Mouse (Mus musculus) layer of hippocampus, adult 8-10 months (tissue): Measurements from ENCODE around the gene Ago1. TPM values are rescaled to one million over a fixed set of nuclear protein-coding genes. Genes with fewer than 3 reads are reported as not detected.

Experiments used
- DNase-seq, 2 experiments: peaks; one replicate each; pipeline ENCODE4 v3.0.0; 2022; ENCODE audit warnings: low spot score in 2 of 2
- total RNA-seq, 4 experiments: library from RNA; stranded (reverse); gene quantifications; 2 replicates each; pipeline ENCODE4 v1.2.4; 2022

Gene Ago1
- total RNA-seq, result 10 to 100 TPM; 60.7 to 65.7 (median 62.1) TPM

GRCm38 (mm10) chr4:126468285-126468901, at the start of gene Ago1:
Gene Ago1, minus strand, starts transcription at chr4:126468583.
- DNase-seq, result peak; percentile 91 to 95

GRCm38 (mm10) chr4:126512308-126513066, 44.1 kb upstream of the Ago1 start:
- no peak for DNase-seq

GRCm38 (mm10) chr4:126511013-126511412, 42.6 kb upstream of the Ago1 start:
- DNase-seq, result no peak

DNA sequence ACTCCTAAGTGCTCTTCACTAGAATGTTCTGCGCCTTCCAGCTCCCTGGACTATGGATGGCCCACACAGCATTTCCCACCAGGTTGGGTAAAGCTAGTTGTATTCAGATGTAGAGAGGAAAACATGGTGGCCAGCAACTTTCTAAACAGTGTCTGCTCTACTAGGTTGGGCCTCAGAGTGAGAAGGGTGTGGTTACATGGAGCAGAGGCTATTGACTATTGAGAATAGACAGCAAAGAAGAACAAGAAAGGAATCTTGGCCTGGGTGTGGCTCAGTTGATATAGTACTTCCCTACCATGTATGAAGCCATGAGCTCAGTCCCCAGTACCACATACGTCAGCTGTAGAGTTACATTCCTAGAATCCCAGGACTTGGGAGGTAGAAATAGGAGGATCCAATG, 40.7 kb upstream of the Ago1 start:
- no peak for DNase-seq

DNA sequence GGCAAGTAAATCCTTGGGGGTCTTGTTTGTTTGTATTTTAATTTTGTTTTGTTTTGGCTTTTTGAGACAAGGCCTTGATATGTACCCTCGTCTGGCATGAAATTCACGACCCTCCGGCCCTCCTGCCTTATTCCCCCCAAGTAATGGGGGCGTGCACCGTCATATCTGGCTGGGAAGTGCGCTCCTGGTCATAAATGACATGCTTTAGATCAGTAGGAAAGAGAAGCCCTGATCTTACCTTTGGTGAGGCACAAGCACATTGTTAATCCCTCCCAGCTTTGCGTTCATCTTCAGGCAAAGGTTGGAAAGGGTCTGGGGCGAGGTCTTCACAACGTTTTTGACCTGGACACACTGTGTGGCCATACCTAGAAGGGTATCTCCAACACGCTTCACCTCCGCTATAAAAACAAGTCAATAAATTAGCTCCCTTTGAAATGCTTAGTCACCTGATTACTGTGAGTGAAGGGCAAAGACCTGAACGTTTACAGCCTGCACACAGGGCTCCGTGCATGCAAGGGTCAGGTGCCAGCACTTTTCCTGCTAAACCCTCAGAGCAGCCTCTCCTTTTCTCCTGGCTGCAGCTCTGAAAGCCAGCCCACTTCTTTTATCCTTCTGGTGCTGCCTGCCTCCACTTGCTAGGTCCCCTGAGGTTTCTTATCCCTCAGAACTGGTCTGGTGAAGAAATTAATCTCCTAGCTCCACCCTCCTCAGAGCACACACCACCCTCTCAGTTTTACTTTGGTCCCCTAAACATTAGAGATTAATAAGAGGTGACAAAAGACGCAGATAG, 39.9 kb upstream of the Ago1 start:
- no peak for DNase-seq

- DNase-seq, result no peak
Observed at GRCm38 (mm10) chr4:126502977-126503309, 34.6 kb upstream of the Ago1 start.

DNA sequence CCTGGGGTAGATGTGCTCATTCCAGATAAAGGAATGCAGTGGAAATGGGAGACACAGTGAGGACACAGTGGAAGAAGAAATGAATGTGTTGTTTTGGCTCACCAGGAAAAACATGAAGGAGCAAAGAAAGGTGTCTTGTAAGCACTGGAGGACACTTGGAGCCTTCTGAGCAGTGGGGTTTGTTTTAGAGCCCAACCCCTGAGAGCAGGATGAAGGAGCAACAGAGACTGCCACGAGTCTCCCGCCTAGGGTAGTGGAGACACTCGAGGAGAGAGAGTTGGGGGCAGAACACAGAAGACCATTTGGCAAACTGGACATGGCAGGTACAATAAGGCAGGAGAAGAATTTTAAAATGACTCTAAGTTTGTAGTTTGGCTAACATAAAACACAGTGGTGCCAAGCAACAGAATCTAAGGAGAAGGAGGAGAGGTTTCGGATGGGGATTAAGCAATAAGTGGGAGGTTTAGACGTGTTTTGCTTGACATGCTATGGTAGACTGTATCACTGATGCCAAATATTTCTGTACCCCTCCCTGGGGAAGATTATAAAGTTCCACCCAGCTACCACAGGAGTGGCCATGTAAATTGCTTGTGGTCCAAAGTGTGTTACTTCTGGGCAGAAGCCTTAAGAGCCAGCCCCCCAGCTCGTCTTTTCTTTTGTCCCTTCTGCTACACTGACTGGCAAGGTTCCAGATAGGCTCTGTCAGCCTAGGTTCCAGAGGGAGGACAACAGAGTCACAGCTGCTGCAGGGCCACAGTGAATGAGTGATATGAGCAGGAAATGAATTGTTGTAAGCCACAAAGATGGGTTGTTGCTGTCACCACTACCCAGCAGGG, 34.0 kb upstream of the Ago1 start:
- DNase-seq, result no peak

DNA sequence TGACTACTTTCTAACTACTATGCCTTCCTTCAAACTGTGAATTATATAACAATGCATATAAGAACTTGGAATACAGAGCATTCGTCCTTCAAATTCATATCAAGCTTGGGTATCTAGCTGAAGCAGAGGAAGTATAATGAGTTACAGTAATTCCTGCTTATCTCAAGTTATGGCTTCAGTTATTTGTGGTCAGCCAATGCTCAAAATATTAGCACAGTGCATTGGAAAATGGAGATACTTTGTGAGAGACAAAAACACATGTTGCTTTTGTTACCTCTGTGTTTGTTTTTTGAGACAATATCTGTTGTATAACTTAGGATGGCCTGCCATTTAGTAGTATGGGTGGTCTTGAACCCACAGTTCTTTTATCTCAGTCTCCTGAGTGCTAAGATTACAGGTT, 30.2 kb upstream of the Ago1 start:
- no peak for DNase-seq

DNA sequence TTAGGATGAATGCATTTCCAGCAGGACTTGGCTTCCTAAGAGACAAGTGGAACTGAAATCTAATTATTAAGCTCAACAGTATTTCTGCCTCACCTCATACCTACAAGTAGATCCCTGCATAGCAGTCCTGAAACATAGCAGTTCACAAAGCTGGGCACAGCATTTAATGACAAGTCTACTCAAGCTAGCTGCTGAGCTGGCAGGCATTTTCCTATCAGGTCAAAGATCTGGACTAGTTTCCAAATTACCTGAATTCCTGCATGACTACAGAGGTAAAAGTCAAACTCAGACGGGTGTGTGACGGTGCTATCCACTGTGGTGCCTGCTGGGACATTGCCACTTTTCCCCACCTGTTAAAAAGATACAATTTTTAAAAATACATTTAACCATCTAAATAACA, 28.6 kb upstream of the Ago1 start:
- DNase-seq, result no peak

DNA sequence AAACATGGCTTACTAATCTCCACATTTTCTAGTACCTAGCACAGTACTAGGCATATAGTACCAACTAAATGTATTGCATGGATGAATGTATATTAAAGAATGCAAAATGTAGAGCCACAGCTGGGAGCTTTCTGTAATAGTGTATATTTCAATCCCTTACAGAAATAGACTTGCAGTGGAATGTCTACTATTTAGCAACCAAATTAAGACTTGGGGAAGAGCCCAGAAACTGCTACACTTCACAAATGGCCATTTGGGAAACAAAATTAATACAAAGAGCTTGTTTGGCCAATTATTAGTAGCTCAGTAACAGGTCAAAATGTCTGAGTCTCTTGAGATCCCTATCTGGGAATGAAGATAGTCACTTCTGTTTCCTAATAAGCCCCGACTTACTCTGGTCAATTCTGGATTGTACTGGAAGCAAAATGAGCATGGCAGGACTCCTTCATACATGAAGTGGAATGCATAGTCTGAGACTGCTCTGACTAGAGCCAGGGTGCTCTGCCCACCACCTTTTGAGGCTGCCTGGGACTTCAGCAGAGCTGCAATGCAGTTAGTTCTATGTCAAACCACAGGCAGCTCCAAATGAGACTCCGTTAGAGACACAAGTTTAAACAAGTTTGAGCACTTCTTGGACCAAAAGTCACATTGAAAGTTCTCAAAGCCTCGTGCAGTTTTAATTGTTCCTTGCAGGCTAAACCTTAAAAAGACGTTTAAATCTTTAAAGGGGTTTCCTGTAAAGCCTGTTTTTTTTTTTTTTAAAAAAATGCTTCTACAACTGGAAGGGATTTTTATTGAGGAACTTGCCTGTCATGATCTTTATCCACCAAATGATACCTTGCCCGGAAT, 27.8 kb upstream of the Ago1 start:
- no peak for DNase-seq

DNA sequence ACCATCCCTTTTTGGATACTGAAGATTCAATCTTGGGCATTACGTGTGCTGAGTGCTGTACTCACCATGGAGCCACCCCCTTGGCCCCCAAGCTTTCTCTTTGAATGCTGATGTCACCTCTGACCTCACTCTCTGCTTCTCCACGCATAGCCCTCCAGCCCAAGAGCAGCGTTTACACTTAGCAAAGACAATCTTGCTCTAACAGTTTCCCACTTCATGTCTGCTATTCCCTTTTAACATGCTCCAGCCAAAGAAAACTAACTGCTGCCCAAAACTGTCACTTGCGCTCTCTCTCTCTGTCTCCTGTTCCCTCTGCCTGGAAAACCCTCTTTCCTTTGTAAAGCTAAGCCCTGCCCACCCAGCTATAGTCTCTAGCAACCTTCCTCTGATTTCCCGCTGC, 27.1 kb upstream of the Ago1 start:
- DNase-seq, result no peak

DNA sequence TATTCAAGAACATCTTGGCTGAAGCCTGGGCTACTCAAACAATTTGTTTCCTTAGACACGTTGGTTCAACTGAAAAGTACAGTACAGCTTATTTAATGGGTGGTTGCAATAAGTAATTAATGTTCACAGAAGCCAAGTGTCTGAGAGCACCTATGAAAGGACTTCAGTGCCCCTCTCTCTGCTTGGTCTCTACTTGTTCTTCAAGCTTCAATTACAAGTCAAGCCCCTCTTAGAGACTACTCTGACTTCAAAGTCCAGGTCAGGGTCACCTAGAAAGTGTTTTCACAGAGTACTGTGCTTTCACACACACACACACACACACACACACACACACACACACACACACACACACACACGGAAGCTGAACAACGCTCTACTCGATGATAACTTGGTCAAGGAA, 25.0 kb upstream of the Ago1 start:
- DNase-seq, result no peak

- DNase-seq, result no peak
Observed at GRCm38 (mm10) chr4:126491977-126492376, 23.6 kb upstream of the Ago1 start.

- no peak for DNase-seq
Observed at GRCm38 (mm10) chr4:126490726-126491125, 22.3 kb upstream of the Ago1 start.

DNA sequence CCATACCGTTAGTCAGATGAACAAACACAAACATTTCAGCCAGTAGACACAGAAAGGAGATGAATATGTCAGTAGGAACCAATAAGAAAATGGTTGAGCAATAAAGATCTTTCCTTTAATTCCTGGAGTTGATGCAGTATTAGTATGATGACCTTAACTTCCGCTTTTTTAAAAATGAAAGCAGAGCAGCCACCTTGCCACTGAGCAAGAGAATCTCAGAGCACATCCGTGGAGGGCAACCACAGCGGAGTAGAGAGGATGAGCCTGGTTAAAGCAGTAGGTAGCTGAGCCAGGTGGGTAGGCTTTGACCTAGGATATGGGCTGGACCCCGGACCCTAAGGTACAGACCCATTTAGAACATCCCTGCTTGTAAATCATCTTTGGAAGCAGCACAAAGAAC, 21.4 kb upstream of the Ago1 start:
- no peak for DNase-seq

GRCm38 (mm10) chr4:126486217-126486616, 17.8 kb upstream of the Ago1 start:
- DNase-seq, result no peak

DNA sequence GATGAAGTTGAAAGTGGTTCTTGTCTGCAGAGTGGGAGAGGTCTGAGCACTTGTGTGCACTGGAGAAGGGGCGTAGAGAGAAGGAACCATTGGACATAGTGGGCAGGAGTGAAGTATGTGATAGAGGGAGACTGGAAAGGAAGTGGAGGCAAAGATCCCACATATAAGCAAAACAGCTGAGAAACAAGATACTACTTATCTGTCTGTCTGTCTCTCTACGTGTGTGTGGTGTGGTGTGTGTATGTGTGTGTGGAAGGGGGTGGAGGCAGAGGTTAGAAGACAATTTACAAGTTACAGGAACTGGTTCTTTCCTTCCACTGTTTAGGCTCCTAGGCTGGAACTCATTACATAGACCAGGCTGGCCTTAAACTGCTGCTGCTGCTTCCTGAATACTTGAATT, 16.7 kb upstream of the Ago1 start:
- no peak for DNase-seq

- DNase-seq, result no peak
Observed at GRCm38 (mm10) chr4:126483874-126484273, 15.5 kb upstream of the Ago1 start.

DNA sequence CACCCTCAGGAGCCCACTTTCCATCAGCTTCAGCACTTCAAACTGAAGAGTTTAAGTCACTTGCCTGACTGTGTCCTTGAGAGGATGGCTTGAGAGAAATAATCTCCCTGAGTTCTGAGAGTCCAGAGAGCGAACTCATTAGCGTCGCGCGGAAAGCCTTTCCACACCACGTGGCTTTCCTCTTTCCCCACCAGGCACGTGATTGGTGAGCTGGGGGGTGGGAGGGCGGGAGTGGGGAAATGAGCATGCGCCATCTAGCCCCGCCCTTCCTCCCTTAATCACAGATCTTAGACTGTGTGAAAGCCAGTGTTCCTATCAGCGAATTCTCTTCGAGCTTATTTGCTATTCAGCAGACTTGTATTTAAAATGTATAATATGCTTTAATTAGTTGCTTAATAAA, 14.6 kb upstream of the Ago1 start:
- DNase-seq, result no peak

DNA sequence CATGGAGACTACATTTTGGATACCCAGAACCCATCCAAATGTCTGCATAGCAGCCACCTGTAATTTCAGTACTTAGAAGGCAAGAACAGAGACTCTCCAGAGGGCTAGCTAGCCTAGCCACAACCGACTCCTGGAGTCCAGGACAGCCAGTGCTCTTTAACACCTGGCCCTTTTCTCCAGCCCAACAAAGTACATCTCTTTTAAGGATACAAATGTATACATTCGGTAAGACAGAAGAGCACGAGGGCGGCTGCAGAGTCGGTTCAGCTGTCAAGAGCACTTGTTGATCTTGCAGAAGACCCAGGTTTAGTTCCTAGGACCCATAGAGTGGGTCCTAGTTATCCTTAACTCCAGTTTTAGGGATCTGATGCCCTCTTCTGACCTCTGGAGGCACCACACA, 13.1 kb upstream of the Ago1 start:
- no peak for DNase-seq

DNA sequence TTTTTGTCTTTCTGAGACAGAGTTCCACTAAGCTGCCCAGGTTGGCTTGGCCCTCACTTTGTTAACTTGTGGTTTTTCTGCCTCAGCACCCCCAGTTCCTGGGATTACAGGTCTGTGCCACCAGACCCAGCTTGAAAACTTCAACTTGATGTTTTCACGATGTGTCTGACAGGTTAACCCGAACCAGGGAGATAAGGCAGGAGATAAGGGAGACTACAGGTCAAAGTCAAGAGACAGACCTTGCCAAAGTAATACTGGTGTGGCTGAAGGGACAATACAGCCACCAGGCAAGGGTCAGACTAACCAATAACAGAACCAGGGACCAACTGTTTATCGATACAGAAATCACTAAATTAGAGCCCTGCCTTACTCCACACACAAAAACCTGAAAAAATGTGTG, 11.9 kb upstream of the Ago1 start:
- DNase-seq, result no peak
